In genomic region chr12:116262555-116263341, GRCm38 (mm10) we compare ENCODE assay signal across 8 mouse cellular contexts. TPM values are rescaled to one million over a fixed set of nuclear protein-coding genes. Genes with fewer than 3 reads are reported as not detected.
DNase-seq lines count a peak whose midpoint lies in the region; ATAC-seq and TF ChIP-seq lines count a peak whose summit lies in the region.

Gene Wdr60, minus strand, starts transcription at chr12:116263022.

- DNase-seq in CD8-positive naive resting alpha-beta T cell, adult 2 months (ENCODE audit: low read depth in 2 of 2, low spot score in 2 of 2), result peak; percentile 68 to 74
- DNase-seq in c-Kit-negative CD71-positive TER-119-positive erythroid progenitor cells, embryonic 14.5 days (ENCODE audit: low read depth, low spot score), result peak; percentile 63
- peak; percentile 59 for DNase-seq in heart, postnatal 0 days (ENCODE audit: low spot score)
- peak; percentile 90 to 95 for DNase-seq in kidney, postnatal 36 days
- peak; percentile 93 for DNase-seq in neural tube, embryonic 11.5 days (ENCODE audit: low spot score)

- TF ChIP-seq CTCF in heart, postnatal 0 days (IDR thresholded peaks at IDR 0.05; ENCODE audit: low read depth), result no peak

- no peaks in the 10 kb centered on the region for H3K9me3 ChIP-seq in forebrain, embryonic 12.5 days
- no peaks in the 10 kb centered on the region for H3K9me3 ChIP-seq in heart, postnatal 0 days (replicated peaks; ENCODE audit: control insufficient read depth, low read length)
- no peaks in the 10 kb centered on the region for H3K9me3 ChIP-seq in liver, embryonic 15.5 days (replicated peaks)
- H3K9me3 ChIP-seq in neural tube, embryonic 11.5 days (ENCODE audit: control insufficient read depth, low read length), result no peaks in the 10 kb centered on the region
- H3K9me3 ChIP-seq in stomach, embryonic 16.5 days (replicated peaks; ENCODE audit: control insufficient read depth, low read length), result no peaks in the 10 kb centered on the region

- no peaks in the 10 kb centered on the region for H3K36me3 ChIP-seq in forebrain, embryonic 12.5 days (replicated peaks)
- H3K36me3 ChIP-seq in heart, postnatal 0 days (replicated peaks; ENCODE audit: control insufficient read depth, insufficient read depth, low read length), result no peaks in the 10 kb centered on the region
- H3K36me3 ChIP-seq in liver, embryonic 15.5 days (replicated peaks), result no peaks in the 10 kb centered on the region
- no peaks in the 10 kb centered on the region for H3K36me3 ChIP-seq in neural tube, embryonic 11.5 days (ENCODE audit: control insufficient read depth, insufficient read depth, low read length)
- H3K36me3 ChIP-seq in stomach, embryonic 16.5 days (ENCODE audit: control insufficient read depth, insufficient read depth, low read length), result no peaks in the 10 kb centered on the region

- H3K27me3 ChIP-seq in forebrain, embryonic 12.5 days, result no peaks in the 10 kb centered on the region
- peaks cover 26% of the 10 kb centered on the region for H3K27me3 ChIP-seq in heart, postnatal 0 days (ENCODE audit: control insufficient read depth, insufficient read depth, low read length)
- H3K27me3 ChIP-seq in liver, embryonic 15.5 days, result no peaks in the 10 kb centered on the region
- H3K27me3 ChIP-seq in neural tube, embryonic 11.5 days (ENCODE audit: control insufficient read depth, insufficient read depth, low read length), result no peaks in the 10 kb centered on the region
- no peaks in the 10 kb centered on the region for H3K27me3 ChIP-seq in stomach, embryonic 16.5 days (ENCODE audit: control insufficient read depth, insufficient read depth, low read length)

- H3K4me3 ChIP-seq in forebrain, embryonic 12.5 days (replicated peaks), result peak within 1 kb of the TSS; percentile 63
- H3K4me3 ChIP-seq in heart, postnatal 0 days (ENCODE audit: low read depth, low read length), result peak within 1 kb of the TSS; percentile 60
- peak within 1 kb of the TSS; percentile 66 for H3K4me3 ChIP-seq in liver, embryonic 15.5 days (replicated peaks)
- peak within 1 kb of the TSS; percentile 57 for H3K4me3 ChIP-seq in neural tube, embryonic 11.5 days (ENCODE audit: low read depth, low read length)
- peak within 1 kb of the TSS; percentile 84 for H3K4me3 ChIP-seq in stomach, embryonic 16.5 days (replicated peaks; ENCODE audit: low read length)

- peak within 1 kb of the TSS; percentile 76 for H3K27ac ChIP-seq in forebrain, embryonic 12.5 days
- no peak within 1 kb of the TSS for H3K27ac ChIP-seq in heart, postnatal 0 days (ENCODE audit: low read depth)
- H3K27ac ChIP-seq in liver, embryonic 15.5 days (replicated peaks), result peak within 1 kb of the TSS; percentile 60
- H3K27ac ChIP-seq in neural tube, embryonic 11.5 days (ENCODE audit: low read depth, low read length), result peak within 1 kb of the TSS; percentile 54; the same call in 1 of the 2 replicates
- peak within 1 kb of the TSS; percentile 87 for H3K27ac ChIP-seq in stomach, embryonic 16.5 days (ENCODE audit: low read length)

- WGBS in forebrain, embryonic 12.5 days, result 5% methylated on average over 47 of the region's 47 CpGs
- WGBS in heart, postnatal 0 days, result 4% methylated on average over 46 of the region's 47 CpGs
- WGBS in liver, embryonic 15.5 days (ENCODE audit: insufficient replicate concordance), result 4% methylated on average over 47 of the region's 47 CpGs
- WGBS in neural tube, embryonic 11.5 days, result 3% methylated on average over 45 of the region's 47 CpGs
- WGBS in stomach, embryonic 16.5 days, result 3% methylated on average over 47 of the region's 47 CpGs

- peak; percentile 99 for ATAC-seq in forebrain, embryonic 12.5 days (ENCODE audit: low FRiP score)
- peak; percentile 94 for ATAC-seq in heart, postnatal 0 days (ENCODE audit: insufficient read depth, low read depth)
- ATAC-seq in liver, embryonic 15.5 days (ENCODE audit: insufficient read depth), result peak; percentile 95
- ATAC-seq in neural tube, embryonic 11.5 days (ENCODE audit: insufficient read depth, low FRiP score, low TSS enrichment), result peak; percentile 98
- ATAC-seq in stomach, embryonic 16.5 days (ENCODE audit: insufficient read depth, low FRiP score), result peak; percentile 99

- H3K4me1 ChIP-seq in forebrain, embryonic 12.5 days, result peaks cover 6% of the 10 kb centered on the region; the same call in 1 of the 2 replicates
- H3K4me1 ChIP-seq in heart, postnatal 0 days (ENCODE audit: control insufficient read depth, insufficient read depth), result no peaks in the 10 kb centered on the region
- H3K4me1 ChIP-seq in liver, embryonic 15.5 days (replicated peaks), result peaks cover 33% of the 10 kb centered on the region
- H3K4me1 ChIP-seq in neural tube, embryonic 11.5 days (ENCODE audit: control insufficient read depth, insufficient read depth, low read length), result no peaks in the 10 kb centered on the region
- no peaks in the 10 kb centered on the region for H3K4me1 ChIP-seq in stomach, embryonic 16.5 days (ENCODE audit: control insufficient read depth, insufficient read depth, low read length)

- peak within 1 kb of the TSS; percentile 71 for H3K9ac ChIP-seq in forebrain, embryonic 12.5 days
- H3K9ac ChIP-seq in heart, postnatal 0 days (replicated peaks; ENCODE audit: low read depth, low read length), result peak within 1 kb of the TSS; percentile 51
- H3K9ac ChIP-seq in liver, embryonic 15.5 days, result peak within 1 kb of the TSS; percentile 70
- H3K9ac ChIP-seq in neural tube, embryonic 11.5 days (ENCODE audit: low read length), result peak within 1 kb of the TSS; percentile 75
- H3K9ac ChIP-seq in stomach, embryonic 16.5 days (ENCODE audit: low read length), result peak within 1 kb of the TSS; percentile 92

- H3K4me2 ChIP-seq in forebrain, embryonic 12.5 days, result peak within 1 kb of the TSS; percentile 75
- peak within 1 kb of the TSS; percentile 75 for H3K4me2 ChIP-seq in heart, postnatal 0 days (ENCODE audit: low read depth, low read length)
- peak within 1 kb of the TSS; percentile 96 for H3K4me2 ChIP-seq in liver, embryonic 15.5 days
- H3K4me2 ChIP-seq in neural tube, embryonic 11.5 days (ENCODE audit: low read depth), result peak within 1 kb of the TSS; percentile 73
- peak within 1 kb of the TSS; percentile 89 for H3K4me2 ChIP-seq in stomach, embryonic 16.5 days (ENCODE audit: low read depth, low read length)

- no peak for TF ChIP-seq EP300 in heart, postnatal 0 days (IDR thresholded peaks at IDR 0.05; ENCODE audit: low read depth)

RNA-seq across cellular contexts. Expression of gene Wdr60, which starts in this region (rescaled TPM):
- polyA plus RNA-seq in forebrain, embryonic 12.5 days (2016; fragmentation: Nextera tagmentation; extraction: Ambion mirVana), result 20.3 and 21.7 TPM in 2 replicates
- total RNA-seq in heart, postnatal 0 days (2014; rRNA removed; ENCODE audit: low replicate concordance), result 1.5 TPM in 1 of 2 replicates, not detected in the other
- 3.1 and 3.5 TPM in 2 replicates for polyA plus RNA-seq in heart, postnatal 0 days (2015; fragmentation: Nextera tagmentation; extraction: Ambion mirVana)
- polyA plus RNA-seq in liver, embryonic 15.5 days (2015; fragmentation: Nextera tagmentation; extraction: Ambion mirVana), result 3.1 TPM in 2 replicates
- 12.8 and 14.9 TPM in 2 replicates for polyA plus RNA-seq in neural tube, embryonic 11.5 days (2014; fragmentation: Nextera tagmentation; extraction: Ambion mirVana)
- 18.6 and 19.0 TPM in 2 replicates for polyA plus RNA-seq in stomach, embryonic 16.5 days (2015; fragmentation: Nextera tagmentation; extraction: Ambion mirVana)
